Mouse (Mus musculus) ES-Bruce4 (cell line): ENCODE data around the gene Ccdc3.

Experiments
- CTCF ChIP-seq: IDR thresholded peaks from one replicate; pipeline ENCODE4 v1.8.1; 2011; ENCODE audit warnings: low read depth, low read length
- POLR2A ChIP-seq: IDR thresholded peaks from one replicate; pipeline ENCODE4 v1.8.1; 2011; ENCODE audit warnings: low read length; ENCODE audit not compliant: insufficient read depth

DNA sequence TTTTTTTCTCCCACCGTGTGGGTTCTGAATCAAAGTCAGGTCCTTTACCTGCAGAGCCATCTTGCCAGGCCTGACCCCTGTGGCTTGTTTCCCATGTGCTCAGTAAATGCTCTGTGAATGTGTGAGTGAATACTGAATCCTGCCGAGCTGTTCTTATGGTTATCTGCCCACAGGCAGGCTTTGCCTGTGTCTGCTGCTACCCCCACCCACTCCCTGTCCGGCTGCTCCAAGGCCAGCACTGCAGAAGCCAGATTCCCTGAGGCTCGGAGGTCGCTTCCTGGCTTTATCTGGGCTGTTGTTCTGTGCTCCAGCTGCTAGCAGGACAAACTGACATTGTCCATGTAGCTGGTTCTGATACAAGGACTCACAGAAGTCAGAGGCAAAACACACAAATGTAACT, 25.2 kb downstream of the Ccdc3 start:
- TF ChIP-seq POLR2A (no peak), CTCF (no peak)
